Mouse (Mus musculus) cortical plate, adult 2 months (tissue): Measurements from ENCODE around the gene Ubac1.

Experiments
- CTCF ChIP-seq: fragments of 200-500 bp; IDR thresholded peaks from 2 replicates; pipeline ENCODE4 v1.5.1; 2011; ENCODE audit warnings: mild to moderate bottlenecking, control low read depth, low read length; ENCODE audit not compliant: insufficient read depth; ENCODE audit errors: extremely low read depth
- POLR2A ChIP-seq: fragments of 200-500 bp; IDR thresholded peaks from 2 replicates; pipeline ENCODE4 v1.6.1; 2011; ENCODE audit warnings: mild to moderate bottlenecking, low read length, control low read depth; ENCODE audit not compliant: insufficient read depth; ENCODE audit errors: extremely low read depth

DNA sequence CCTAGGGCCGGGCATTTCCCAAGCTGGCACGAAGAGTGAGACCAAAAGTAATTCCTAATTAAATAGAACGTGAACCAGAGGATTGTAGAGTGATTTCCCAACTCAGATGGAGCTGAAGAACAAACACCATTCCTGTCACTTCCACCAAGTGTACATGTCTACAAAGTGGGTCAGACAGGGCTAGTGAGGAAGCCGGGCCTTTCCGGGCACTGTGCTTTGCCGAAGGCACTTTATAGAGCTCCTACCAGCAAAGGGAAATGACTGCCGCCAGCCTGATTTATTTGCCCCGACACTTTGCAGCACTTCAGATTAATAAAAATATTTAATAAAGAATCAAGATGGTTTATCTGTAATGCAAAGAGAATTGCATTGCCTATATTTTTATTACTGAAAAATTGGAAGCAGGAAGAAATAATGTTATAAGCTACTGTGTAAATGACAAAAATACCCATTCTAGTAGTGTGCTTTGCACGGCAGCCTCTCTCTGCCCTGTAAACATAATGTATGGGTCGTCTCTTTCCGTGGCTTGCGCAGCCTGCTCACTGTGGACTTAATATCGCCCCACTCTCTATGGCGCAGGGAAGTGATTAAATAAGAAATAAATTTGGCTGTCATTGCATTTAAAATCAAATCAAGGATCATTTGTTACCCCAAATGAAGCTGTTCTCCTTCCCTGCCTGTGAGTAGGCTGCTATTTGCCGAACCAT is 12.9 kb upstream of the Ubac1 start:
- TF ChIP-seq CTCF (no peak), POLR2A (no peak)
